Mouse (Mus musculus) ES-E14 (cell line): Measurements from ENCODE around the gene Dhdh. TPM values are rescaled to one million over a fixed set of nuclear protein-coding genes. Genes with fewer than 3 reads are reported as not detected.

Experiments
- DNase-seq: peaks from one replicate; pipeline ENCODE4 v3.0.0-alpha.2; 2013; ENCODE audit warnings: low read depth, low spot score
- H3K27ac ChIP-seq: 2 replicates; pipeline ENCODE4 v1.5.1; 2012; ENCODE audit warnings: low read depth, mild to moderate bottlenecking, low read length, moderate library complexity, mixed read lengths; ENCODE audit not compliant: poor library complexity, insufficient read depth, severe bottlenecking
- H3K36me3 ChIP-seq: 2 replicates; pipeline ENCODE4 v1.6.1; 2012; ENCODE audit warnings: mild to moderate bottlenecking, low read length, moderate library complexity, mixed read lengths; ENCODE audit not compliant: control insufficient read depth, poor library complexity, insufficient read depth, severe bottlenecking
- H3K4me1 ChIP-seq, 2 experiments: fragments of 150-350 bp in 1 of 2; sonication (generic) in 1 of 2; 2 replicates each; pipeline ENCODE4 v1.6.1; 2012; ENCODE audit warnings: low read length in 2 of 2, mild to moderate bottlenecking in 1 of 2, mixed read lengths in 1 of 2; ENCODE audit not compliant: control insufficient read depth in 2 of 2, insufficient read depth in 2 of 2, poor library complexity in 1 of 2
- H3K4me3 ChIP-seq, 2 experiments: fragments of 150-350 bp in 1 of 2; sonication (generic) in 1 of 2; 2 replicates each; pipeline ENCODE4 v1.5.1; 2012; ENCODE audit warnings: low read length in 2 of 2, low read depth in 1 of 2, mild to moderate bottlenecking in 1 of 2, mixed read lengths in 1 of 2; ENCODE audit not compliant: insufficient read depth in 1 of 2, poor library complexity in 1 of 2, severe bottlenecking in 1 of 2
- H3K9ac ChIP-seq: 2 replicates; pipeline ENCODE4 v1.6.1; 2012; ENCODE audit warnings: low read depth, mild to moderate bottlenecking, low read length, mixed read lengths; ENCODE audit not compliant: poor library complexity, insufficient read depth, severe bottlenecking
- H3K9me3 ChIP-seq: fragments of 150-350 bp; sonication (generic); 2 replicates; pipeline ENCODE4 v1.6.1; 2012; ENCODE audit warnings: low read depth, mild to moderate bottlenecking, low read length; ENCODE audit not compliant: control insufficient read depth, insufficient read depth
- CHD2 ChIP-seq: IDR thresholded peaks from 2 replicates; pipeline ENCODE4 v1.6.1; 2014; ENCODE audit warnings: mild to moderate bottlenecking, low read depth, low read length, inconsistent platforms
- HCFC1 ChIP-seq: IDR thresholded peaks from 2 replicates; pipeline ENCODE4 v1.6.1; 2012; ENCODE audit warnings: low read length, inconsistent platforms, borderline replicate concordance; ENCODE audit not compliant: insufficient read depth
- MAFK ChIP-seq: IDR thresholded peaks from 2 replicates; pipeline ENCODE4 v1.6.1; 2014; ENCODE audit warnings: mild to moderate bottlenecking, low read depth, low read length, inconsistent platforms; ENCODE audit not compliant: insufficient read depth
- ZC3H11A ChIP-seq: IDR thresholded peaks from 2 replicates; pipeline ENCODE4 v1.6.1; 2012; ENCODE audit warnings: low read depth, mild to moderate bottlenecking, inconsistent platforms, low read length, borderline replicate concordance
- ZNF384 ChIP-seq: IDR thresholded peaks from 2 replicates; pipeline ENCODE4 v1.6.1; 2012; ENCODE audit warnings: low read depth, low read length, inconsistent platforms
- in situ Hi-C, 2 experiments: fragments of 600-800 bp; cut with MboI; formaldehyde crosslinking; loops; one replicate each; pipeline ENCODE4 v1.15.1; 2025; ENCODE audit warnings: low sequenced_read_pairs in 2 of 2, inconsistent platforms in 1 of 2; ENCODE audit not compliant: unreplicated experiment in 2 of 2
- total RNA-seq: library from RNA; depleted of rRNA; stranded (reverse); fragments of 300-350 nt; gene quantifications from 2 replicates; pipeline ENCODE4 v1.2.3, GENCODE M21; 2012

Gene Dhdh
- total RNA-seq, 1 experiment, result 3.6 TPM

DNA sequence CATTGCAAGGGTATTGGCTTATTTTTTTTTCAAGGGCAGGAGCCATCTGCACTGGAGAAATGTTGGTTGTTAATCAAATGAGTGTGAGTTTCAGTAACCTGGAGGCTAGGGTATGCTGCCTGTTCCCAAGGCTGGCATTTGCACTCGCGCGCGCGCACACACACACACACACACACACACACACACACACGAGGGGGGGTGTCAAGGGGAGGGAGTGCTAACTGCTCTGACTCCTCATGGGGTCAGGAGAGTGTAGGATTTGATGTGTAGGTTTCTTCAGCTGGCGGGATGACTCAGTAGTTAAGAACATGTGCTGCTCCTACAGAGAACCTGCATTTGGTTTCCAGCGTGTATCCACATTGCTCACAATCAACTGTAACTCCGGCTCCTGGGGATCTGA lies 2.2 kb upstream of the Dhdh start:
- TF ChIP-seq CHD2 (no peak), MAFK (no peak), HCFC1 (no peak), ZC3H11A (no peak), ZNF384 (no peak)

DNA sequence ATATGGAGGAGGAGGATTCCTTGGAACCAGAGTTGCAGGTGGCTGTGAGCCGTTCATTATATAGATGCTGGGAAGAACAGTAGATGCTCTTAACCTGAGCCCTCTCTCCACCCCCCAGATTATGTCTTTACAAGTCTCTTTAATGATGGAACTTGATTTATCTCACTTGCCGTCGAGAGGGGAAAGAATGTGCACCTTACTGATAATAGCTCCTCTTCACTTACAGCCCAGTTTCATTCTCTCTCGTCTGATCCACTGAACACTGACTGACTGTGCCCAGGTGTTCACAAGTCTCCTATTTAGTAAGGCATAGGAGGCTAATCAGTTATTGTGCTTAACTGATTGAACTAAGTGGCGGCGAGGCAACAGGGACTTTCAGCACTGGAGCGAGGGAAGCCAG lies 973 bp upstream of the Dhdh start:
- no peak overlapping the region for H3K4me3 ChIP-seq
- peaks cover 13% of the 10 kb centered on the region; the same call in 1 of the 2 replicates for H3K36me3 ChIP-seq
- no peaks in the 10 kb centered on the region for H3K9me3 ChIP-seq
- TF ChIP-seq MAFK (no peak), ZNF384 (no peak)
- in situ Hi-C loops, result no loop called here
- peaks cover 6 to 16% of the 10 kb centered on the region in 2 experiments; a peak in 3 of 4 replicates for H3K4me1 ChIP-seq
- no peak for DNase-seq
- no peak overlapping the region for H3K27ac ChIP-seq
- no peak overlapping the region for H3K9ac ChIP-seq

More for the DNA sequence above, 2.2 kb upstream of the Dhdh start:
- Histone ChIP-seq H3K36me3 (peaks cover 10% of the 10 kb centered on the region; the same call in 1 of the 2 replicates), H3K9ac (no peak overlapping the region; the same call in 1 of the 2 replicates), H3K9me3 (no peaks in the 10 kb centered on the region), H3K27ac (no peak overlapping the region), H3K4me1 (peaks cover 6 to 19% of the 10 kb centered on the region in 2 experiments; a peak in 3 of 4 replicates), H3K4me3 (no peak overlapping the region)
- no peak for DNase-seq
- in situ Hi-C loops, result no loop called here

GRCm38 (mm10) chr7:45487861-45488292 lies 728 bp downstream of the Dhdh start:
- no peak for DNase-seq

DNA sequence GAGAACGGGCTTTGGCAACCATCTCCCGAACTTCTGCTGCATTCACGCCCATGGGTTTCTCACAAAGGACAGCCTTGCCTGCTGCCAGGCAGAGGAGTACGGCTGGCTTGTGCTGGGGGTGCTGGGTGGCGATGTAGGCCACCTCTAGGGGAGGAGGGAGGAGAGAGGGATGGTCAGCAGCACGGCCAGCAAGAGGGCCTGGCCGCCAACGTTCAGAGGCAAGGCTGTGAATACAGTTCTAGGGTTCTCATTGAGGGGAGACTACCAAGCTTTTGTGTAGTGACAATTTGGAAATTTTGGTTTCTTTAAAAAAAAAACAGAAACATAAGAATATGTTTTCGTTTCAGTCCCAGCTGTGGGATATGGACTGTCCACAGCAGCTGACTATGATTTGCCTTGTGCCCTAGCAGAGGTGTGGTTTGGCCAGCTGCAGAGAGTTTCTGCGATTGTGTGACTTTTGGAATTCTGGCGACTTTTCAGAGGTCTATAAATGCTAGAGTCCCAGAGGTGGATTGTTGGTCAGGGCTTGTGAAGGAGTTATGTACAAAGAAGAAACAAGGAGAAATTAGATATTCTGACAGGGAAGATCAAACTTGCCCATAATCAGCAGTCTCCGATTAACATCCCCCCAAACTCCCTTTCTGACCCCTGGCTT lies 1.7 kb downstream of the Dhdh start, which contains the start of gene Gm45808:
TSS of gene Gm45808 (minus strand) at position 51 of the 655 bp plus-strand sequence.
- Histone ChIP-seq H3K9me3 (no peaks in the 10 kb centered on the region), H3K36me3 (peaks cover 9% of the 10 kb centered on the region; the same call in 1 of the 2 replicates), H3K27ac (no peak within 1 kb of the TSS), H3K4me3 (peak within 1 kb of the TSS in 1 of 2 experiments; percentile 97; a peak in 1 of 4 replicates), H3K9ac (peak within 1 kb of the TSS; percentile 15; the same call in 1 of the 2 replicates), H3K4me1 (peaks cover 6 to 14% of the 10 kb centered on the region in 2 experiments; a peak in 3 of 4 replicates)
- no peak for DNase-seq
- no peak for TF ChIP-seq ZC3H11A
- TF ChIP-seq CHD2, result no peak
- no peak for TF ChIP-seq MAFK
- TF ChIP-seq ZNF384, result no peak
- TF ChIP-seq HCFC1, result no peak
- in situ Hi-C loops, result no loop called here

More at GRCm38 (mm10) chr7:45487861-45488292, 728 bp downstream of the Dhdh start:
- Histone ChIP-seq H3K36me3 (peaks cover 9% of the 10 kb centered on the region; the same call in 1 of the 2 replicates), H3K4me1 (peaks cover 6 to 14% of the 10 kb centered on the region in 2 experiments; a peak in 3 of 4 replicates), H3K4me3 (peak overlapping the region; percentile 85 to 97), H3K27ac (no peak overlapping the region), H3K9ac (peak overlapping the region; percentile 77), H3K9me3 (no peaks in the 10 kb centered on the region)
- TF ChIP-seq ZC3H11A (no peak), MAFK (no peak), ZNF384 (no peak), HCFC1 (no peak), CHD2 (no peak)
- in situ Hi-C loops, result no loop called here
